Mouse (Mus musculus) stomach, embryonic 15.5 days (tissue): ENCODE data around the gene Olfr196. TPM values are rescaled to one million over a fixed set of nuclear protein-coding genes. Genes with fewer than 3 reads are reported as not detected.
"Not testable (repeated sequence)": the region's sequence is repeated elsewhere in the genome, so short reads cannot be mapped to it uniquely, and the experiment has no call there.

Experiments
- ATAC-seq: fragments of 200-750 bp; cut with Nextera tagmentation; 2 replicates; pipeline ENCODE4 v1.8.0; 2017; ENCODE audit warnings: low read depth, moderate number of reproducible peaks, moderate TSS enrichment; ENCODE audit not compliant: insufficient read depth, low FRiP score
- H3K27ac ChIP-seq: fragments of 300-500 bp; sonication (generic); 2 replicates; pipeline ENCODE4 v1.5.1; 2015; ENCODE audit warnings: mild to moderate bottlenecking, inconsistent platforms
- H3K27me3 ChIP-seq: fragments of 300-500 bp; sonication (generic); replicated peaks from 2 replicates; pipeline ENCODE4 v1.6.1; 2015; ENCODE audit warnings: inconsistent platforms
- H3K36me3 ChIP-seq: fragments of 300-500 bp; sonication (generic); 2 replicates; pipeline ENCODE4 v1.6.1; 2015; ENCODE audit warnings: inconsistent platforms
- H3K4me1 ChIP-seq: fragments of 300-500 bp; sonication (generic); 2 replicates; pipeline ENCODE4 v1.6.1; 2015; ENCODE audit warnings: inconsistent platforms
- H3K4me2 ChIP-seq: fragments of 300-500 bp; sonication (generic); 2 replicates; pipeline ENCODE4 v1.6.1; 2015; ENCODE audit warnings: mild to moderate bottlenecking, inconsistent platforms
- H3K4me3 ChIP-seq: fragments of 300-500 bp; sonication (generic); replicated peaks from 2 replicates; pipeline ENCODE4 v1.5.1; 2015; ENCODE audit warnings: inconsistent platforms
- H3K9ac ChIP-seq: fragments of 300-500 bp; sonication (generic); 2 replicates; pipeline ENCODE4 v1.6.1; 2015; ENCODE audit warnings: inconsistent platforms
- H3K9me3 ChIP-seq: fragments of 300-500 bp; sonication (generic); 2 replicates; pipeline ENCODE4 v1.6.1; 2016; ENCODE audit warnings: inconsistent platforms
- WGBS: fragments of 180-500 bp; shearing (Covaris S2); methylation state at CpG from one replicate; pipeline ENCODE4 v1.1.7; 2015; 5-methylcytosine and 5-hydroxymethylcytosine counted together
- polyA plus RNA-seq: library from polyadenylated mRNA; unstranded; fragments of >200 nt; fragmentation: Nextera tagmentation; extraction: Ambion mirVana; gene quantifications from 2 replicates; pipeline ENCODE4 v1.2.1, GENCODE M21; 2015

The Olfr196 gene
- polyA plus RNA-seq = not detected in 2 replicates

- H3K4me1 ChIP-seq = no peaks in the 10 kb centered on the region
- no peak within 1 kb of the TSS for H3K27ac ChIP-seq
- no peak for ATAC-seq
- H3K9ac ChIP-seq = no peak within 1 kb of the TSS
- H3K4me3 ChIP-seq = no peak within 1 kb of the TSS
- H3K36me3 ChIP-seq = no peaks in the 10 kb centered on the region
- WGBS = 72% methylated on average over 3 of the region's 3 CpGs
- H3K27me3 ChIP-seq = no peaks in the 10 kb centered on the region
- H3K9me3 ChIP-seq = no peaks in the 10 kb centered on the region
- H3K4me2 ChIP-seq = no peak within 1 kb of the TSS
Observed at GRCm38 (mm10) chr16:59170354-59170753, at the start of gene Olfr196. TSS of gene Olfr196 (minus strand) at chr16:59170454.

- H3K4me2 ChIP-seq, H3K36me3 ChIP-seq, H3K4me3 ChIP-seq, H3K27ac ChIP-seq, H3K9me3 ChIP-seq, H3K4me1 ChIP-seq, ATAC-seq, H3K27me3 ChIP-seq, H3K9ac ChIP-seq: not testable (repeated sequence)
- WGBS = 61% methylated on average over 1 of the region's 1 CpGs
Observed at GRCm38 (mm10) chr16:59219667-59220066, 49.4 kb upstream of the Olfr196 start, which contains the start of gene Olfr199. TSS of gene Olfr199 (minus strand) at chr16:59219767.

- not testable (repeated sequence) for H3K4me3 ChIP-seq, H3K4me1 ChIP-seq, H3K9me3 ChIP-seq, H3K9ac ChIP-seq, H3K27ac ChIP-seq, H3K27me3 ChIP-seq, H3K4me2 ChIP-seq, H3K36me3 ChIP-seq, ATAC-seq
- WGBS = 80% methylated on average over 3 of the region's 3 CpGs
Observed at GRCm38 (mm10) chr16:59217861-59218260, 47.6 kb upstream of the Olfr196 start.

GRCm38 (mm10) chr16:59203433-59203832, 33.2 kb upstream of the Olfr196 start, which contains the start of gene Olfr198:
TSS of gene Olfr198 (minus strand) at chr16:59203533.
- H3K36me3 ChIP-seq, H3K4me2 ChIP-seq, H3K4me3 ChIP-seq, H3K9ac ChIP-seq, H3K27ac ChIP-seq, ATAC-seq, H3K27me3 ChIP-seq, H3K9me3 ChIP-seq, H3K4me1 ChIP-seq: not testable (repeated sequence)
- 54% methylated on average over 1 of the region's 1 CpGs for WGBS

- H3K9ac ChIP-seq = no peak overlapping the region
- 81% methylated on average over 2 of the region's 2 CpGs for WGBS
- H3K4me2 ChIP-seq = no peak overlapping the region
- H3K9me3 ChIP-seq = no peaks in the 10 kb centered on the region
- no peak for ATAC-seq
- no peaks in the 10 kb centered on the region for H3K4me1 ChIP-seq
- no peak overlapping the region for H3K27ac ChIP-seq
- H3K4me3 ChIP-seq = no peak overlapping the region
- H3K27me3 ChIP-seq = no peaks in the 10 kb centered on the region
- no peaks in the 10 kb centered on the region for H3K36me3 ChIP-seq
Observed at GRCm38 (mm10) chr16:59151996-59152395, 18.3 kb downstream of the Olfr196 start.

GRCm38 (mm10) chr16:59146746-59147145, 23.5 kb downstream of the Olfr196 start, which contains the start of gene Olfr195:
TSS of gene Olfr195 (plus strand) at chr16:59147046.
- no peak for ATAC-seq
- no peak within 1 kb of the TSS for H3K27ac ChIP-seq
- H3K27me3 ChIP-seq = no peaks in the 10 kb centered on the region

GRCm38 (mm10) chr16:59141105-59141504, 29.1 kb downstream of the Olfr196 start:
- Histone ChIP-seq H3K36me3 (no peaks in the 10 kb centered on the region), H3K27me3 (no peaks in the 10 kb centered on the region)
- no peak for ATAC-seq

More at GRCm38 (mm10) chr16:59146746-59147145, 23.5 kb downstream of the Olfr196 start, which contains the start of gene Olfr195:
- H3K4me3 ChIP-seq = no peak within 1 kb of the TSS
- no peak within 1 kb of the TSS for H3K9ac ChIP-seq
- WGBS = 91% methylated on average over 1 of the region's 1 CpGs
- H3K4me2 ChIP-seq = no peak within 1 kb of the TSS
- no peaks in the 10 kb centered on the region for H3K4me1 ChIP-seq
- H3K9me3 ChIP-seq = no peaks in the 10 kb centered on the region
- H3K36me3 ChIP-seq = no peaks in the 10 kb centered on the region

GRCm38 (mm10) chr16:59130740-59131139, 39.5 kb downstream of the Olfr196 start:
- no peaks in the 10 kb centered on the region for H3K4me1 ChIP-seq
- no peak overlapping the region for H3K9ac ChIP-seq
- no peak overlapping the region for H3K4me3 ChIP-seq
- no peaks in the 10 kb centered on the region for H3K27me3 ChIP-seq
- WGBS = 74% methylated on average over 1 of the region's 1 CpGs
- H3K27ac ChIP-seq = no peak overlapping the region
- no peak for ATAC-seq
- no peak overlapping the region for H3K4me2 ChIP-seq
- no peaks in the 10 kb centered on the region for H3K36me3 ChIP-seq
- H3K9me3 ChIP-seq = no peaks in the 10 kb centered on the region

More at GRCm38 (mm10) chr16:59141105-59141504, 29.1 kb downstream of the Olfr196 start:
- no peak overlapping the region for H3K9ac ChIP-seq
- H3K4me3 ChIP-seq = no peak overlapping the region
- H3K4me2 ChIP-seq = no peak overlapping the region
- no peaks in the 10 kb centered on the region for H3K4me1 ChIP-seq
- no peak overlapping the region for H3K27ac ChIP-seq
- H3K9me3 ChIP-seq = no peaks in the 10 kb centered on the region

- no peak within 1 kb of the TSS for H3K27ac ChIP-seq
- no peak within 1 kb of the TSS for H3K9ac ChIP-seq
- no peak within 1 kb of the TSS for H3K4me3 ChIP-seq
- H3K9me3 ChIP-seq = no peaks in the 10 kb centered on the region
- H3K36me3 ChIP-seq = no peaks in the 10 kb centered on the region
- H3K4me2 ChIP-seq = no peak within 1 kb of the TSS
- ATAC-seq = no peak
- H3K4me1 ChIP-seq = no peaks in the 10 kb centered on the region
- H3K27me3 ChIP-seq = no peaks in the 10 kb centered on the region
Observed at GRCm38 (mm10) chr16:59120969-59121368, 49.3 kb downstream of the Olfr196 start, which contains the start of gene Olfr194. TSS of gene Olfr194 (minus strand) at chr16:59121069.

Other genes starting within 250 kb of the Olfr196 start
- gene Olfr181, start 241.7 kb downstream of the Olfr196 start, polyA plus RNA-seq = not detected in 2 replicates
- not detected in 2 replicates for gene Olfr180, start 241.1 kb downstream of the Olfr196 start, polyA plus RNA-seq
- not detected in 2 replicates for gene Olfr183, start 175.1 kb downstream of the Olfr196 start, polyA plus RNA-seq
- gene Olfr186, start 140.2 kb downstream of the Olfr196 start, polyA plus RNA-seq = 0.13 and 0.35 TPM in 2 replicates
- 0.10 TPM in 1 of 2 replicates, not detected in the other for gene Olfr187, start 130.7 kb downstream of the Olfr196 start, polyA plus RNA-seq
- not detected in 2 replicates for gene Olfr190, start 92.4 kb downstream of the Olfr196 start, polyA plus RNA-seq
- gene Olfr191, start 80.6 kb downstream of the Olfr196 start, polyA plus RNA-seq = not detected in 2 replicates
- not detected in 2 replicates for gene Olfr193, start 58.6 kb downstream of the Olfr196 start, polyA plus RNA-seq
- not detected in 2 replicates for gene Olfr194, start 49.4 kb downstream of the Olfr196 start, polyA plus RNA-seq
- gene Olfr195, start 23.4 kb downstream of the Olfr196 start, polyA plus RNA-seq = not detected in 2 replicates
- not detected in 2 replicates for gene Olfr198, start 33.1 kb upstream of the Olfr196 start, polyA plus RNA-seq
- gene Olfr199, start 49.3 kb upstream of the Olfr196 start, polyA plus RNA-seq = not detected in 2 replicates
- gene Olfr201, start 102.2 kb upstream of the Olfr196 start, polyA plus RNA-seq = not detected in 2 replicates
- gene Olfr202, start 116.3 kb upstream of the Olfr196 start, polyA plus RNA-seq = not detected in 2 replicates
- not detected in 2 replicates for gene Olfr203, start 128.4 kb upstream of the Olfr196 start, polyA plus RNA-seq
- gene Olfr204, start 147.8 kb upstream of the Olfr196 start, polyA plus RNA-seq = not detected in 2 replicates
- not detected in 2 replicates for gene Olfr205, start 160.7 kb upstream of the Olfr196 start, polyA plus RNA-seq
- gene Olfr206, start 178.8 kb upstream of the Olfr196 start, polyA plus RNA-seq = not detected in 2 replicates
- not detected in 2 replicates for gene Olfr209, start 193.5 kb upstream of the Olfr196 start, polyA plus RNA-seq
- gene Gabrr3, start 236.9 kb upstream of the Olfr196 start, polyA plus RNA-seq = not detected in 2 replicates